Mouse (Mus musculus) layer of hippocampus, adult 9-11 months (tissue): ENCODE measurements around the gene Cux1.
A peak's percentile ranks its signal among the peaks of the same experiment; 100 is the strongest.

Source experiments
- DNase-seq: peaks from one replicate; pipeline ENCODE4 v3.0.0; 2022

Gene Cux1

GRCm38 (mm10) chr5:136420342-136420741, 146.9 kb downstream of the Cux1 start:
- DNase-seq, result no peak

GRCm38 (mm10) chr5:136417891-136418290, 149.4 kb downstream of the Cux1 start:
- DNase-seq, result no peak

GRCm38 (mm10) chr5:136414479-136414878, 152.8 kb downstream of the Cux1 start:
- no peak for DNase-seq

- peak; percentile 33 for DNase-seq
Measured at GRCm38 (mm10) chr5:136410681-136411181, 156.6 kb downstream of the Cux1 start.

GRCm38 (mm10) chr5:136406357-136406756, 160.9 kb downstream of the Cux1 start:
- no peak for DNase-seq

- no peak for DNase-seq
Measured at GRCm38 (mm10) chr5:136403565-136403961, 163.7 kb downstream of the Cux1 start.

GRCm38 (mm10) chr5:136402622-136403564, 164.4 kb downstream of the Cux1 start:
- DNase-seq, result no peak

- DNase-seq, result no peak
Measured at GRCm38 (mm10) chr5:136398706-136399105, 168.6 kb downstream of the Cux1 start.

- no peak for DNase-seq
Measured at GRCm38 (mm10) chr5:136396699-136397098, 170.6 kb downstream of the Cux1 start.

GRCm38 (mm10) chr5:136396256-136396655, 171.0 kb downstream of the Cux1 start:
- no peak for DNase-seq

- DNase-seq, result no peak
Measured at GRCm38 (mm10) chr5:136395600-136396195, 171.6 kb downstream of the Cux1 start.

GRCm38 (mm10) chr5:136394517-136395212, 172.6 kb downstream of the Cux1 start:
- DNase-seq, result no peak

GRCm38 (mm10) chr5:136393621-136394020, 173.7 kb downstream of the Cux1 start:
- DNase-seq, result no peak

- no peak for DNase-seq
Measured at GRCm38 (mm10) chr5:136386757-136387156, 180.5 kb downstream of the Cux1 start.

- no peak for DNase-seq
Measured at GRCm38 (mm10) chr5:136385161-136385560, 182.1 kb downstream of the Cux1 start.

GRCm38 (mm10) chr5:136382261-136383005, 184.9 kb downstream of the Cux1 start:
- DNase-seq, result no peak

GRCm38 (mm10) chr5:136379405-136379804, 187.9 kb downstream of the Cux1 start:
- no peak for DNase-seq

GRCm38 (mm10) chr5:136377101-136377500, 190.2 kb downstream of the Cux1 start:
- DNase-seq, result no peak

GRCm38 (mm10) chr5:136375350-136375749, 191.9 kb downstream of the Cux1 start:
- DNase-seq, result no peak

GRCm38 (mm10) chr5:136372276-136372675, 195.0 kb downstream of the Cux1 start:
- no peak for DNase-seq

- no peak for DNase-seq
Measured at GRCm38 (mm10) chr5:136363421-136363820, 203.9 kb downstream of the Cux1 start.

GRCm38 (mm10) chr5:136362473-136363230, 204.6 kb downstream of the Cux1 start:
- no peak for DNase-seq
